Mouse (Mus musculus) hindbrain, embryonic 13.5 days (tissue): ENCODE data around the gene Klhdc10. TPM values are rescaled to one million over a fixed set of nuclear protein-coding genes. Genes with fewer than 3 reads are reported as not detected.

ENCODE experiments used
- ATAC-seq: fragments of 200-750 bp; cut with Nextera tagmentation; 2 replicates; pipeline ENCODE4 v1.8.0; 2017; ENCODE audit warnings: moderate TSS enrichment; ENCODE audit not compliant: low FRiP score
- H3K27ac ChIP-seq: fragments of 300-500 bp; sonication (generic); 2 replicates; pipeline ENCODE4 v1.5.1; 2015; ENCODE audit warnings: inconsistent platforms, mild to moderate bottlenecking, moderate library complexity
- H3K27me3 ChIP-seq: fragments of 300-500 bp; sonication (generic); 2 replicates; pipeline ENCODE4 v1.6.1; 2015; ENCODE audit warnings: mild to moderate bottlenecking, inconsistent platforms
- H3K36me3 ChIP-seq: fragments of 300-500 bp; sonication (generic); 2 replicates; pipeline ENCODE4 v1.6.1; 2015; ENCODE audit warnings: mild to moderate bottlenecking, inconsistent platforms
- H3K4me1 ChIP-seq: fragments of 300-500 bp; sonication (generic); replicated peaks from 2 replicates; pipeline ENCODE4 v1.6.1; 2015; ENCODE audit warnings: inconsistent platforms
- H3K4me2 ChIP-seq: fragments of 300-500 bp; sonication (generic); 2 replicates; pipeline ENCODE4 v1.6.1; 2015; ENCODE audit warnings: inconsistent platforms, mild to moderate bottlenecking, moderate library complexity
- H3K4me3 ChIP-seq: fragments of 300-500 bp; sonication (generic); 2 replicates; pipeline ENCODE4 v1.5.1; 2015; ENCODE audit warnings: mild to moderate bottlenecking, inconsistent platforms
- H3K9ac ChIP-seq: fragments of 300-500 bp; sonication (generic); 2 replicates; pipeline ENCODE4 v1.6.1; 2015; ENCODE audit warnings: mild to moderate bottlenecking, inconsistent platforms
- H3K9me3 ChIP-seq: fragments of 300-500 bp; sonication (generic); 2 replicates; pipeline ENCODE4 v1.6.1; 2016; ENCODE audit warnings: inconsistent platforms
- WGBS: fragments of 180-500 bp; shearing (Covaris S2); methylation state at CpG from one replicate; pipeline ENCODE4 v1.1.7; 2015; 5-methylcytosine and 5-hydroxymethylcytosine counted together
- polyA plus RNA-seq: library from polyadenylated mRNA; unstranded; fragments of >200 nt; fragmentation: Nextera tagmentation; extraction: Ambion mirVana; gene quantifications from 2 replicates; pipeline ENCODE4 v1.2.1, GENCODE M21; 2015

The Klhdc10 gene
- 32.9 and 34.2 TPM in 2 replicates for polyA plus RNA-seq

- Histone ChIP-seq H3K27ac (peak within 1 kb of the TSS; percentile 97), H3K4me3 (peak within 1 kb of the TSS; percentile 91), H3K9me3 (no peaks in the 10 kb centered on the region), H3K4me2 (peak within 1 kb of the TSS; percentile 64), H3K36me3 (no peaks in the 10 kb centered on the region), H3K27me3 (no peaks in the 10 kb centered on the region), H3K9ac (peak within 1 kb of the TSS; percentile 97), H3K4me1 (peaks cover 21% of the 10 kb centered on the region)
- ATAC-seq: peak; percentile 100
- WGBS: under 1% methylated on average over 40 of the region's 41 CpGs
Measured at GRCm38 (mm10) chr6:30401308-30402015, at the start of gene Klhdc10. TSS of gene Klhdc10 (plus strand) at chr6:30401868.

- no peak for ATAC-seq
- 52% methylated on average over 8 of the region's 8 CpGs for WGBS
- Histone ChIP-seq H3K4me1 (no peaks in the 10 kb centered on the region), H3K36me3 (no peaks in the 10 kb centered on the region), H3K9me3 (no peaks in the 10 kb centered on the region), H3K27ac (no peak overlapping the region), H3K4me3 (no peak overlapping the region), H3K4me2 (no peak overlapping the region), H3K9ac (no peak overlapping the region), H3K27me3 (no peaks in the 10 kb centered on the region)
Measured at GRCm38 (mm10) chr6:30352762-30353161, 48.9 kb upstream of the Klhdc10 start.

- H3K9ac ChIP-seq: no peak overlapping the region
- H3K4me2 ChIP-seq: no peak overlapping the region
- no peak overlapping the region for H3K27ac ChIP-seq
- H3K4me3 ChIP-seq: no peak overlapping the region
- H3K27me3 ChIP-seq: no peaks in the 10 kb centered on the region
- H3K36me3 ChIP-seq: no peaks in the 10 kb centered on the region
- ATAC-seq: no peak
- H3K4me1 ChIP-seq: no peaks in the 10 kb centered on the region
- H3K9me3 ChIP-seq: no peaks in the 10 kb centered on the region
- WGBS: 79% methylated on average over 8 of the region's 8 CpGs
Measured at GRCm38 (mm10) chr6:30353661-30354060, 48.0 kb upstream of the Klhdc10 start.

GRCm38 (mm10) chr6:30354760-30355159 lies 46.9 kb upstream of the Klhdc10 start:
- Histone ChIP-seq H3K4me1 (no peaks in the 10 kb centered on the region), H3K4me2 (no peak overlapping the region), H3K27ac (no peak overlapping the region), H3K9ac (no peak overlapping the region), H3K36me3 (no peaks in the 10 kb centered on the region), H3K9me3 (no peaks in the 10 kb centered on the region), H3K4me3 (no peak overlapping the region), H3K27me3 (no peaks in the 10 kb centered on the region)
- 55% methylated on average over 5 of the region's 5 CpGs for WGBS
- no peak for ATAC-seq

- no peak for ATAC-seq
- Histone ChIP-seq H3K4me1 (no peaks in the 10 kb centered on the region), H3K4me3 (no peak overlapping the region), H3K27ac (no peak overlapping the region), H3K36me3 (peaks cover 2% of the 10 kb centered on the region; the same call in 1 of the 2 replicates), H3K9me3 (no peaks in the 10 kb centered on the region), H3K27me3 (no peaks in the 10 kb centered on the region), H3K9ac (no peak overlapping the region), H3K4me2 (no peak overlapping the region)
- 86% methylated on average over 8 of the region's 8 CpGs for WGBS
Measured at GRCm38 (mm10) chr6:30355701-30356100, 46.0 kb upstream of the Klhdc10 start.

GRCm38 (mm10) chr6:30356161-30356560 lies 45.5 kb upstream of the Klhdc10 start:
- Histone ChIP-seq H3K9ac (no peak overlapping the region), H3K27me3 (no peaks in the 10 kb centered on the region), H3K9me3 (no peaks in the 10 kb centered on the region), H3K4me3 (no peak overlapping the region), H3K36me3 (peaks cover 2% of the 10 kb centered on the region; the same call in 1 of the 2 replicates), H3K4me2 (no peak overlapping the region), H3K4me1 (no peaks in the 10 kb centered on the region), H3K27ac (no peak overlapping the region)
- ATAC-seq: no peak
- 84% methylated on average over 5 of the region's 5 CpGs for WGBS

- no peak overlapping the region for H3K9ac ChIP-seq
- no peaks in the 10 kb centered on the region for H3K9me3 ChIP-seq
- 87% methylated on average over 12 of the region's 12 CpGs for WGBS
- H3K4me2 ChIP-seq: no peak overlapping the region
- no peaks in the 10 kb centered on the region for H3K27me3 ChIP-seq
- H3K27ac ChIP-seq: no peak overlapping the region
- no peaks in the 10 kb centered on the region for H3K4me1 ChIP-seq
- no peak overlapping the region for H3K4me3 ChIP-seq
- H3K36me3 ChIP-seq: peaks cover 2% of the 10 kb centered on the region; the same call in 1 of the 2 replicates
- ATAC-seq: no peak
Measured at GRCm38 (mm10) chr6:30356680-30357079, 45.0 kb upstream of the Klhdc10 start.

GRCm38 (mm10) chr6:30357561-30358177 lies 44.0 kb upstream of the Klhdc10 start:
- Histone ChIP-seq H3K4me3 (no peak overlapping the region), H3K4me2 (no peak overlapping the region), H3K4me1 (no peaks in the 10 kb centered on the region), H3K9me3 (no peaks in the 10 kb centered on the region), H3K36me3 (peaks cover 5% of the 10 kb centered on the region; the same call in 1 of the 2 replicates), H3K9ac (no peak overlapping the region), H3K27ac (no peak overlapping the region), H3K27me3 (no peaks in the 10 kb centered on the region)
- WGBS: 22% methylated on average over 9 of the region's 9 CpGs
- ATAC-seq: peak; percentile 59; the same call in 1 of the 2 replicates

- no peak overlapping the region for H3K9ac ChIP-seq
- no peaks in the 10 kb centered on the region for H3K9me3 ChIP-seq
- H3K4me3 ChIP-seq: no peak overlapping the region
- no peaks in the 10 kb centered on the region for H3K4me1 ChIP-seq
- H3K4me2 ChIP-seq: no peak overlapping the region
- no peak overlapping the region for H3K27ac ChIP-seq
- H3K36me3 ChIP-seq: peaks cover 23% of the 10 kb centered on the region
- ATAC-seq: no peak
- WGBS: 74% methylated on average over 12 of the region's 12 CpGs
- H3K27me3 ChIP-seq: no peaks in the 10 kb centered on the region
Measured at GRCm38 (mm10) chr6:30359762-30360509, 41.7 kb upstream of the Klhdc10 start.

GRCm38 (mm10) chr6:30363808-30364207 lies 37.9 kb upstream of the Klhdc10 start:
- H3K27ac ChIP-seq: no peak overlapping the region
- H3K4me1 ChIP-seq: no peaks in the 10 kb centered on the region
- no peak overlapping the region for H3K4me2 ChIP-seq
- H3K4me3 ChIP-seq: no peak overlapping the region
- no peaks in the 10 kb centered on the region for H3K9me3 ChIP-seq
- H3K36me3 ChIP-seq: peaks cover 61% of the 10 kb centered on the region
- H3K27me3 ChIP-seq: no peaks in the 10 kb centered on the region
- H3K9ac ChIP-seq: no peak overlapping the region
- ATAC-seq: no peak
- WGBS: 42% methylated on average over 5 of the region's 5 CpGs

GRCm38 (mm10) chr6:30369291-30369690 lies 32.4 kb upstream of the Klhdc10 start:
- no peak overlapping the region for H3K9ac ChIP-seq
- no peaks in the 10 kb centered on the region for H3K4me1 ChIP-seq
- no peaks in the 10 kb centered on the region for H3K9me3 ChIP-seq
- no peak overlapping the region for H3K4me2 ChIP-seq
- H3K4me3 ChIP-seq: no peak overlapping the region
- H3K27ac ChIP-seq: no peak overlapping the region
- no peak for ATAC-seq
- H3K27me3 ChIP-seq: no peaks in the 10 kb centered on the region
- 83% methylated on average over 3 of the region's 3 CpGs for WGBS
- H3K36me3 ChIP-seq: peaks cover 98% of the 10 kb centered on the region

- Histone ChIP-seq H3K4me2 (no peak overlapping the region), H3K9ac (no peak overlapping the region), H3K4me1 (0 out of 2 replicates have a peak, but pooled peaks cover 5% of the 10 kb centered on the region), H3K4me3 (no peak overlapping the region), H3K27ac (no peak overlapping the region), H3K27me3 (no peaks in the 10 kb centered on the region), H3K36me3 (peaks cover 96% of the 10 kb centered on the region), H3K9me3 (no peaks in the 10 kb centered on the region)
- no peak for ATAC-seq
- WGBS: 94% methylated on average over 17 of the region's 17 CpGs
Measured at GRCm38 (mm10) chr6:30372627-30373369, 28.9 kb upstream of the Klhdc10 start.
